ENCODE assay signal across 9 mouse cellular contexts in the genomic region with DNA sequence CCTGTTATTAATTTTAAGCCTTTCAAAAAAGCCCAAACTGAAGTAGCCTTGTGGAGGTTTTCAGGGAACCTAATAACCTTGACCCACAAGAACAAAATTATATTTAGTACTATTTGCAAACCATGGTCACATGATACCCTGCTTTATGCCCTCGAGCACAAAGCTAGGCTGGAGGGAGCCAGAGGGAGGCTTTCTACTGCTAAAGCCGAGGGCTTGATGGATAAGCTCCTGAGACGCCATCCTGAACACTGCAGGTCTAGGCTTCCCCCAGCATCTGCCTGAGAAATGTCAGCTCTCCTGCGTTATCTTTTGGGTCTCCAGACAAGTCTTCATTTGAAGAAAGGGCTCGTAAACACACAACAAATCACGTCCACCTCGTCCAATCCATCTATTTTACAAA.
"Had no signal": no experiment of that assay in that cellular context is flagged by ENCODE, and none has a peak within 500 bp of the region (broad histone marks: within the 10 kb centered on the region; RNA-seq: fewer than 3 reads in every experiment).

No protein-coding gene starts in this region.

- H3K27ac ChIP-seq: kidney, postnatal 0 days; liver, embryonic 14.5 days; neural tube, embryonic 12.5 days had no signal

- H3K4me2 ChIP-seq: neural tube, embryonic 12.5 days had no signal

- DNase-seq: layer of hippocampus, adult 9-11 months; layer of hippocampus, postnatal 36 days; midbrain, embryonic 14.5 days; right cerebral cortex, postnatal 14 days; thymus, postnatal 36 days had no signal

- H3K9me3 ChIP-seq: limb, embryonic 15.5 days; neural tube, embryonic 12.5 days had no signal

- H3K9ac ChIP-seq: limb, embryonic 15.5 days; liver, embryonic 14.5 days; neural tube, embryonic 12.5 days had no signal

- H3K27me3 ChIP-seq: limb, embryonic 15.5 days; neural tube, embryonic 12.5 days had no signal

- H3K4me3 ChIP-seq: limb, embryonic 15.5 days; neural tube, embryonic 12.5 days had no signal

- H3K36me3 ChIP-seq: limb, embryonic 15.5 days; neural tube, embryonic 12.5 days had no signal
